In genomic region chr2:128127121-128127671, GRCm38 (mm10) we compare ENCODE assay signal across 8 mouse cellular contexts. TPM values are rescaled to one million over a fixed set of nuclear protein-coding genes. Genes with fewer than 3 reads are reported as not detected.
A peak's percentile ranks its signal among the peaks of the same experiment; 100 is the strongest.
DNase-seq lines count a peak whose midpoint lies in the region; ATAC-seq and TF ChIP-seq lines count a peak whose summit lies in the region.

No protein-coding gene starts in this region.

- H3K4me2 ChIP-seq in heart, embryonic 12.5 days = peak overlapping the region; percentile 98
- H3K4me2 ChIP-seq in kidney, postnatal 0 days (ENCODE audit: low read length) = peak overlapping the region; percentile 99

- peak overlapping the region; percentile 90 for H3K27ac ChIP-seq in heart, embryonic 12.5 days (ENCODE audit: poor library complexity, severe bottlenecking)
- H3K27ac ChIP-seq in kidney, postnatal 0 days = peak overlapping the region; percentile 88
- peak overlapping the region; percentile 57 for H3K27ac ChIP-seq in liver, adult 2 months (replicated peaks; ENCODE audit: insufficient read depth, low read depth, low read length)

- 0 out of 2 replicates have a peak, but pooled peaks have one; percentile 13 for TF ChIP-seq CTCF in kidney, postnatal 0 days (IDR thresholded peaks at IDR 0.05; ENCODE audit: low read depth)
- no peak for TF ChIP-seq CTCF in liver, adult 2 months (IDR thresholded peaks at IDR 0.05; ENCODE audit: low read depth, low read length)

- WGBS in heart, embryonic 12.5 days = under 1% methylated on average over 67 of the region's 67 CpGs
- WGBS in kidney, postnatal 0 days = 0% methylated on average over 42 of the region's 67 CpGs
- WGBS in liver, adult 2 months = under 1% methylated on average over 67 of the region's 67 CpGs

- peak; percentile 91 for DNase-seq in CD4-positive helper T cell, adult 2 months (ENCODE audit: low read depth, low spot score)
- peak; percentile 82 for DNase-seq in brain, embryonic 18.5 days (ENCODE audit: low read depth, low spot score)
- DNase-seq in kidney, postnatal 0 days (ENCODE audit: low spot score) = peak; percentile 98
- DNase-seq in liver, adult 2 months (ENCODE audit: extremely low read depth, low read depth, low spot score) = peak; percentile 75
- DNase-seq in splenic B cell, adult 2 months (ENCODE audit: low read depth, low spot score) = peak; percentile 91

- peaks cover 4% of the 10 kb centered on the region; the same call in 1 of the 2 replicates for H3K9me3 ChIP-seq in erythroblast, embryonic 14.5 days (ENCODE audit: control insufficient read depth, low read length)
- H3K9me3 ChIP-seq in heart, embryonic 12.5 days (replicated peaks) = no peaks in the 10 kb centered on the region
- no peaks in the 10 kb centered on the region for H3K9me3 ChIP-seq in kidney, postnatal 0 days (replicated peaks; ENCODE audit: low read length)

- peaks cover 35% of the 10 kb centered on the region for H3K36me3 ChIP-seq in erythroblast, embryonic 14.5 days (ENCODE audit: control insufficient read depth)
- H3K36me3 ChIP-seq in heart, embryonic 12.5 days = peaks cover 23% of the 10 kb centered on the region
- peaks cover 9% of the 10 kb centered on the region; the same call in 1 of the 2 replicates for H3K36me3 ChIP-seq in kidney, postnatal 0 days (ENCODE audit: insufficient read depth, low read length)
- H3K36me3 ChIP-seq in liver, adult 2 months (ENCODE audit: control insufficient read depth, insufficient read depth, low read length) = peaks cover 7% of the 10 kb centered on the region; the same call in 1 of the 2 replicates
- H3K36me3 ChIP-seq in splenic B cell, adult 2 months (ENCODE audit: control insufficient read depth, insufficient read depth, low read length, poor library complexity, severe bottlenecking) = peaks cover 4% of the 10 kb centered on the region; the same call in 1 of the 2 replicates

- ATAC-seq in heart, embryonic 12.5 days (ENCODE audit: insufficient number of reproducible peaks, low FRiP score) = peak; percentile 88
- peak; percentile 86 for ATAC-seq in kidney, postnatal 0 days (replicated peaks; ENCODE audit: low FRiP score, low read depth)
- ATAC-seq in monocyte, adult 5-6 weeks (replicated peaks; ENCODE audit: insufficient number of reproducible peaks, low FRiP score, low TSS enrichment, poor library complexity, severe bottlenecking) = peak; percentile 57

- H3K27me3 ChIP-seq in erythroblast, embryonic 14.5 days (ENCODE audit: control insufficient read depth) = peaks cover 54% of the 10 kb centered on the region
- 0 out of 2 replicates have a peak, but pooled peaks cover 7% of the 10 kb centered on the region for H3K27me3 ChIP-seq in heart, embryonic 12.5 days (replicated peaks)
- H3K27me3 ChIP-seq in kidney, postnatal 0 days (ENCODE audit: insufficient read depth, low read length) = peaks cover 9% of the 10 kb centered on the region; the same call in 1 of the 2 replicates
- H3K27me3 ChIP-seq in liver, adult 2 months (ENCODE audit: control insufficient read depth, insufficient read depth, low read length) = no peaks in the 10 kb centered on the region
- no peaks in the 10 kb centered on the region; the same call in 1 of the 2 replicates for H3K27me3 ChIP-seq in splenic B cell, adult 2 months (ENCODE audit: control insufficient read depth, insufficient read depth, low read length, poor library complexity, severe bottlenecking)

- peak overlapping the region; percentile 89 for H3K4me3 ChIP-seq in erythroblast, embryonic 14.5 days (replicated peaks)
- peak overlapping the region; percentile 76 for H3K4me3 ChIP-seq in heart, embryonic 12.5 days
- H3K4me3 ChIP-seq in kidney, postnatal 0 days (replicated peaks; ENCODE audit: low read depth, low read length) = peak overlapping the region; percentile 78
- peak overlapping the region; percentile 66 for H3K4me3 ChIP-seq in liver, adult 2 months (ENCODE audit: insufficient read depth, low read depth, low read length)

- H3K4me1 ChIP-seq in erythroblast, embryonic 14.5 days (ENCODE audit: control insufficient read depth) = peaks cover 58% of the 10 kb centered on the region
- peaks cover 33% of the 10 kb centered on the region for H3K4me1 ChIP-seq in heart, embryonic 12.5 days (replicated peaks)
- H3K4me1 ChIP-seq in kidney, postnatal 0 days (replicated peaks; ENCODE audit: insufficient read depth, low read length) = peaks cover 35% of the 10 kb centered on the region
- peaks cover 8% of the 10 kb centered on the region for H3K4me1 ChIP-seq in liver, adult 2 months (ENCODE audit: control insufficient read depth, insufficient read depth, low read length)

- peak; percentile 76; the same call in 1 of the 2 replicates for TF ChIP-seq POLR2A in liver, adult 2 months (IDR thresholded peaks at IDR 0.05; ENCODE audit: extremely low read depth, insufficient read depth, low read length)

- peak overlapping the region; percentile 82 for H3K9ac ChIP-seq in heart, embryonic 12.5 days
- H3K9ac ChIP-seq in kidney, postnatal 0 days (ENCODE audit: low read depth, low read length) = peak overlapping the region; percentile 80
- H3K9ac ChIP-seq in liver, adult 2 months (ENCODE audit: low read depth, low read length) = peak overlapping the region; percentile 65

- H3K79me2 ChIP-seq in liver, adult 2 months (ENCODE audit: control insufficient read depth, insufficient read depth, low read length) = no peaks in the 10 kb centered on the region

RNA-seq across cellular contexts. Expression of gene Bcl2l11, which starts 1.4 kb away (rescaled TPM):
- polyA plus RNA-seq in erythroblast, embryonic 14.5 days (2012) = 0.67 and 1.2 TPM in 2 replicates
- 21.6 and 23.3 TPM in 2 replicates for polyA plus RNA-seq in heart, embryonic 12.5 days (2016; fragmentation: Nextera tagmentation; extraction: Ambion mirVana)
- 15.7 and 16.5 TPM in 2 replicates for polyA plus RNA-seq in kidney, postnatal 0 days (2015; fragmentation: Nextera tagmentation; extraction: Ambion mirVana)
- total RNA-seq in liver, adult 2 months (2014; rRNA removed) = 4.0 and 7.0 TPM in 2 replicates
- 2.7 and 2.8 TPM in 2 replicates for polyA plus RNA-seq in liver, adult 2 months (2012; rRNA removed)
- 90.2 to 120 TPM (median 105 TPM) in 3 replicates for total RNA-seq in monocyte, adult 5-6 weeks (2017)

Comparison
In these comparisons a context has a peak if more than half of its experiments do, and no peak if none do; other contexts are left out.
1. Peak in every context shown above with its lines: DNase-seq, ATAC-seq, H3K4me3 ChIP-seq and H3K27ac ChIP-seq.